Mouse (Mus musculus): ENCODE measurements around the gene Hoxb5. TPM values are rescaled to one million over a fixed set of nuclear protein-coding genes. Genes with fewer than 3 reads are reported as not detected.

The Hoxb5 gene
- polyA plus RNA-seq, 1 experiment, result not detected

GRCm38 (mm10) chr11:96298895-96299667 lies 4.1 kb upstream of the Hoxb5 start:
- no peaks in the 10 kb centered on the region for H3K36me3 ChIP-seq (ENCODE audit: control insufficient read depth, insufficient read depth, low read length, poor library complexity, severe bottlenecking)
- peaks cover 77% of the 10 kb centered on the region for H3K27me3 ChIP-seq (ENCODE audit: control insufficient read depth, insufficient read depth, low read length, poor library complexity, severe bottlenecking)
- TF ChIP-seq POLR2A (IDR thresholded peaks at IDR 0.05; ENCODE audit: insufficient read depth, low read length) (no peak), CTCF (IDR thresholded peaks at IDR 0.05; ENCODE audit: low read depth, low read length) (no peak), EP300 (IDR thresholded peaks at IDR 0.05; ENCODE audit: insufficient read depth, low read depth, low read length) (no peak)
- 0 out of 2 replicates have a peak overlapping the region, but pooled peaks have one; percentile 17 for H3K4me3 ChIP-seq (ENCODE audit: low read depth, low read length)
- H3K9me3 ChIP-seq (replicated peaks; ENCODE audit: control insufficient read depth, insufficient read depth, low read length, poor library complexity, severe bottlenecking), result no peaks in the 10 kb centered on the region
- no peak overlapping the region for H3K9ac ChIP-seq (ENCODE audit: low read depth, poor library complexity, severe bottlenecking)
- no peaks in the 10 kb centered on the region for H3K4me1 ChIP-seq (ENCODE audit: control insufficient read depth, insufficient read depth, low read length)
- no peak overlapping the region for H3K27ac ChIP-seq (ENCODE audit: insufficient read depth, low read length)

- TF ChIP-seq CTCF (IDR thresholded peaks at IDR 0.05; ENCODE audit: low read depth, low read length) (no peak), POLR2A (IDR thresholded peaks at IDR 0.05; ENCODE audit: insufficient read depth, low read length) (no peak), EP300 (IDR thresholded peaks at IDR 0.05; ENCODE audit: insufficient read depth, low read depth, low read length) (no peak)
- H3K27me3 ChIP-seq (ENCODE audit: control insufficient read depth, insufficient read depth, low read length, poor library complexity, severe bottlenecking), result peaks cover 81% of the 10 kb centered on the region
- H3K27ac ChIP-seq (ENCODE audit: insufficient read depth, low read length), result no peak overlapping the region
- H3K36me3 ChIP-seq (ENCODE audit: control insufficient read depth, insufficient read depth, low read length, poor library complexity, severe bottlenecking), result no peaks in the 10 kb centered on the region
- no peaks in the 10 kb centered on the region for H3K4me1 ChIP-seq (ENCODE audit: control insufficient read depth, insufficient read depth, low read length)
- H3K4me3 ChIP-seq (ENCODE audit: low read depth, low read length), result no peak overlapping the region
- H3K9me3 ChIP-seq (replicated peaks; ENCODE audit: control insufficient read depth, insufficient read depth, low read length, poor library complexity, severe bottlenecking), result no peaks in the 10 kb centered on the region
- no peak overlapping the region for H3K9ac ChIP-seq (ENCODE audit: low read depth, poor library complexity, severe bottlenecking)
Observed at GRCm38 (mm10) chr11:96299781-96300180, 3.4 kb upstream of the Hoxb5 start.

- TF ChIP-seq POLR2A (IDR thresholded peaks at IDR 0.05; ENCODE audit: insufficient read depth, low read length) (no peak), CTCF (IDR thresholded peaks at IDR 0.05; ENCODE audit: low read depth, low read length) (no peak), EP300 (IDR thresholded peaks at IDR 0.05; ENCODE audit: insufficient read depth, low read depth, low read length) (no peak)
- peak overlapping the region; percentile 11; the same call in 1 of the 2 replicates for H3K9ac ChIP-seq (ENCODE audit: low read depth, poor library complexity, severe bottlenecking)
Observed at GRCm38 (mm10) chr11:96300354-96301063, 2.6 kb upstream of the Hoxb5 start.

GRCm38 (mm10) chr11:96301064-96301431 lies 2.1 kb upstream of the Hoxb5 start:
- TF ChIP-seq EP300 (IDR thresholded peaks at IDR 0.05; ENCODE audit: insufficient read depth, low read depth, low read length) (no peak), CTCF (IDR thresholded peaks at IDR 0.05; ENCODE audit: low read depth, low read length) (no peak), POLR2A (IDR thresholded peaks at IDR 0.05; ENCODE audit: insufficient read depth, low read length) (no peak)
- Histone ChIP-seq H3K27me3 (ENCODE audit: control insufficient read depth, insufficient read depth, low read length, poor library complexity, severe bottlenecking) (peaks cover 79% of the 10 kb centered on the region), H3K9ac (ENCODE audit: low read depth, poor library complexity, severe bottlenecking) (no peak overlapping the region), H3K36me3 (ENCODE audit: control insufficient read depth, insufficient read depth, low read length, poor library complexity, severe bottlenecking) (no peaks in the 10 kb centered on the region), H3K4me1 (ENCODE audit: control insufficient read depth, insufficient read depth, low read length) (no peaks in the 10 kb centered on the region), H3K27ac (ENCODE audit: insufficient read depth, low read length) (no peak overlapping the region), H3K4me3 (ENCODE audit: low read depth, low read length) (peak overlapping the region; percentile 53; the same call in 1 of the 2 replicates), H3K9me3 (replicated peaks; ENCODE audit: control insufficient read depth, insufficient read depth, low read length, poor library complexity, severe bottlenecking) (no peaks in the 10 kb centered on the region)

More at GRCm38 (mm10) chr11:96300354-96301063, 2.6 kb upstream of the Hoxb5 start:
- Histone ChIP-seq H3K4me3 (ENCODE audit: low read depth, low read length) (peak overlapping the region; percentile 53), H3K9me3 (replicated peaks; ENCODE audit: control insufficient read depth, insufficient read depth, low read length, poor library complexity, severe bottlenecking) (no peaks in the 10 kb centered on the region), H3K27me3 (ENCODE audit: control insufficient read depth, insufficient read depth, low read length, poor library complexity, severe bottlenecking) (peaks cover 79% of the 10 kb centered on the region), H3K27ac (ENCODE audit: insufficient read depth, low read length) (no peak overlapping the region), H3K36me3 (ENCODE audit: control insufficient read depth, insufficient read depth, low read length, poor library complexity, severe bottlenecking) (no peaks in the 10 kb centered on the region), H3K4me1 (ENCODE audit: control insufficient read depth, insufficient read depth, low read length) (no peaks in the 10 kb centered on the region)

GRCm38 (mm10) chr11:96301837-96302236 lies 1.3 kb upstream of the Hoxb5 start:
- Histone ChIP-seq H3K9me3 (replicated peaks; ENCODE audit: control insufficient read depth, insufficient read depth, low read length, poor library complexity, severe bottlenecking) (no peaks in the 10 kb centered on the region), H3K36me3 (ENCODE audit: control insufficient read depth, insufficient read depth, low read length, poor library complexity, severe bottlenecking) (no peaks in the 10 kb centered on the region), H3K4me3 (ENCODE audit: low read depth, low read length) (no peak overlapping the region), H3K4me1 (ENCODE audit: control insufficient read depth, insufficient read depth, low read length) (no peaks in the 10 kb centered on the region), H3K27me3 (ENCODE audit: control insufficient read depth, insufficient read depth, low read length, poor library complexity, severe bottlenecking) (peaks cover 80% of the 10 kb centered on the region), H3K9ac (ENCODE audit: low read depth, poor library complexity, severe bottlenecking) (no peak overlapping the region), H3K27ac (ENCODE audit: insufficient read depth, low read length) (no peak overlapping the region)
- TF ChIP-seq EP300 (IDR thresholded peaks at IDR 0.05; ENCODE audit: insufficient read depth, low read depth, low read length) (no peak), CTCF (IDR thresholded peaks at IDR 0.05; ENCODE audit: low read depth, low read length) (no peak), POLR2A (IDR thresholded peaks at IDR 0.05; ENCODE audit: insufficient read depth, low read length) (no peak)
